Mouse (Mus musculus): ENCODE data around the gene Casd1. TPM values are rescaled to one million over a fixed set of nuclear protein-coding genes. Genes with fewer than 3 reads are reported as not detected.
A peak's percentile ranks its signal among the peaks of the same experiment; 100 is the strongest.

The Casd1 gene
- total RNA-seq (2015; ENCODE audit: low replicate concordance) (6.1 and 7.5 TPM in 2 replicates), total RNA-seq (2017; ENCODE audit: low replicate concordance) (6.0 and 7.3 TPM in 2 replicates)

- peak; percentile 74 for ATAC-seq (replicated peaks; ENCODE audit: low FRiP score, poor library complexity, severe bottlenecking)
Observed at GRCm38 (mm10) chr6:4600658-4601296, at the start of gene Casd1. Casd1 (plus strand) TSS chr6:4600839.

- ATAC-seq (replicated peaks; ENCODE audit: low FRiP score, poor library complexity, severe bottlenecking) = no peak
Observed at GRCm38 (mm10) chr6:4555366-4555765, 45.3 kb upstream of the Casd1 start.

- ATAC-seq (replicated peaks; ENCODE audit: low FRiP score, poor library complexity, severe bottlenecking) = no peak
Observed at GRCm38 (mm10) chr6:4557086-4557485, 43.6 kb upstream of the Casd1 start.

- no peak for ATAC-seq (replicated peaks; ENCODE audit: low FRiP score, poor library complexity, severe bottlenecking)
Observed at GRCm38 (mm10) chr6:4557678-4558077, 43.0 kb upstream of the Casd1 start.

DNA sequence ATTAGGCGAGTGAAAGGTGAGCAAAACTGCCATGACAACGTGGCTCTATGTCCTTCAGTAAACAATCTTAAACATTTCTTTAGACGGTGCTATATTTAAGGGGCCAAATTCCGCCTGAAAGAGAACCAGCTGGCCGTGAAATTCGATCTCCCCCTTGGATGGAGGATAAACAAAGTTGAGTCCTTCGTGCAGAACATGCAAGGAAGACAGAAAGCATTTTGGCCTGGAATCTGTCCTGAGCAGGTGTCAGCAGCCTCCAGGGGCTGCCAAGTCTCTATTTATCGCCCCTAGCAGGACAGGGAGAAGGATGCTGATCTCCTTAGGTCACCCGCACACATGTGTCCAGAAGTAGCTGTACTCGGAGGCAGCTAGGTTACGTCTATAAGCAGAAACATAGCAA is 39.5 kb upstream of the Casd1 start:
- no peak for ATAC-seq (replicated peaks; ENCODE audit: low FRiP score, poor library complexity, severe bottlenecking)

DNA sequence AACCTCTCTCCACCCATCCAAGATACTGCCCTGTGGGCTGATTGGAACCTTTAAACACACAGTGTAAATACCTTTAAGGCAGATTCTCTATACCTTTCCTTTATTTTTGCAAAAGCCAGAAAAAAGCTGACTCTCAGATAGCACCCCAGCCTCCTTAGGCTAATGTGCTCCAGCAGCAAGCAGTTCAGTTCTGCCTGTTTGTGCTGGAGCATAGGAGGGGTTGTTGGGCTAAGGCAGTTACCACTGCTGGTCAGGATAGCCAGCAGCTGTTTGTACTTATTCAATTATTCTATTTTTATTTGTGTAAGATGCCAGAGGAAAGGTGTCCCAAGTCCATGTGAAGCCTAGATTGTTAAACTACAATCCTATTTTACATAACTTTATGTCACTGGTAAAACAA is 39.0 kb upstream of the Casd1 start:
- ATAC-seq (replicated peaks; ENCODE audit: low FRiP score, poor library complexity, severe bottlenecking) = no peak

DNA sequence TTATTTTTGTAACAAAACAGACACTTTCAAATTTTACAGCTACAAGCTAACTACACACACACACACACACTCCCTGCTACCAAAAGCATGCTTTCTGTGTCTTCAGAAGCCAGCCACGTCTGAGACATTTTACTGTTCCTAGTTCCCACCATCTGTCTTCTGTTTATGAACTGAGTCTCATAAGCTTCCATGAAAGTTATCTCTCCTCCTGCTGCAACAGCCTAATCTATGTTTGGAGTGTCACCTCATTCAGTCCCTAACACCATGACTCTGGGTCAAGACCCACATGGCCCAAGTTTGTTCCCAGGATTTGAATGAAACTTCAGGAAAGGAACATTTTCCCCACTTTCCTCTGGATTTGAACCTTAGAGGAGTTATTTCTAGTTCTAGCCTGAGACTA is 38.2 kb upstream of the Casd1 start:
- ATAC-seq (replicated peaks; ENCODE audit: low FRiP score, poor library complexity, severe bottlenecking) = no peak

DNA sequence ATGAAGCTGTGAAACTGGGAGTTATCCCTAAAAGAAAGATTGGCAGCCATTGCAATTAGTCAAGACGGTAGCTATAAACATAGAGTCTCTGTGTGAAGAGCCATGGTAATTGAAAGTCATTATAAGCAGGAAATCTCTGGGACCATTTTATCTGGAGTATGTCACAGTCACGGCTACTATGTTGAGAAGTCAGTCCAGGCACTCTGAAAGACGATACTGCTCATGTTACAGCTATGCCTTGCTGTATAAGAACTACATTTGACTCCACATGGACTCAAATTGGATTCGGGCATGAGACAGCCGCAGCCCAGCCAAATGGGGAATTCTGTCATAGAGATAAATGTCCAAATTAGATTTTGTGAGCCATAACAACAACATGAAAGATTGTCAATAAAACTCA is 37.2 kb upstream of the Casd1 start:
- ATAC-seq (replicated peaks; ENCODE audit: low FRiP score, poor library complexity, severe bottlenecking) = no peak

- no peak for ATAC-seq (replicated peaks; ENCODE audit: low FRiP score, poor library complexity, severe bottlenecking)
Observed at GRCm38 (mm10) chr6:4570412-4570811, 30.2 kb upstream of the Casd1 start.

- ATAC-seq (replicated peaks; ENCODE audit: low FRiP score, poor library complexity, severe bottlenecking) = no peak
Observed at GRCm38 (mm10) chr6:4577756-4578155, 22.9 kb upstream of the Casd1 start.

GRCm38 (mm10) chr6:4578343-4578742 is 22.3 kb upstream of the Casd1 start:
- no peak for ATAC-seq (replicated peaks; ENCODE audit: low FRiP score, poor library complexity, severe bottlenecking)

DNA sequence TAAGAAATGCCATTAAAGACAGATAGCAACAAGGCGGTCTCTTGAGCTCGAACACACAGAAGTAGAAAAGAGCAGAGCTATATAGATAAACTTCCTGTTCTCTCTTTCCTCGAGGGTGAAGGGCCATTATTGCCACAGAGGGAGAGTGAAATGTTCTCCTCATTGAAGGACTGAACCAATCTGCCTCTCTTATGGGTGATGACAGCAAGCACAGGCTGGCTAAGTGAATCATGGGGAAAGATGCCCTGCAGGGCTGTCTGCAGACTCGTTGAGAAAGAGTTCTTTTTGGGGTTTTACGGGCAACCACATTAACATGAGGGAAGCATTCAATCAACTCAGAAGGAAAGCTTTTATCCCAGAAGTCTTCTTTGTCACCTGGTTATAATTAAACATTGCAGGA is 21.0 kb upstream of the Casd1 start:
- no peak for ATAC-seq (replicated peaks; ENCODE audit: low FRiP score, poor library complexity, severe bottlenecking)

GRCm38 (mm10) chr6:4583485-4583884 is 17.2 kb upstream of the Casd1 start:
- ATAC-seq (replicated peaks; ENCODE audit: low FRiP score, poor library complexity, severe bottlenecking) = no peak

GRCm38 (mm10) chr6:4587946-4588345 is 12.7 kb upstream of the Casd1 start:
- ATAC-seq (replicated peaks; ENCODE audit: low FRiP score, poor library complexity, severe bottlenecking) = no peak

DNA sequence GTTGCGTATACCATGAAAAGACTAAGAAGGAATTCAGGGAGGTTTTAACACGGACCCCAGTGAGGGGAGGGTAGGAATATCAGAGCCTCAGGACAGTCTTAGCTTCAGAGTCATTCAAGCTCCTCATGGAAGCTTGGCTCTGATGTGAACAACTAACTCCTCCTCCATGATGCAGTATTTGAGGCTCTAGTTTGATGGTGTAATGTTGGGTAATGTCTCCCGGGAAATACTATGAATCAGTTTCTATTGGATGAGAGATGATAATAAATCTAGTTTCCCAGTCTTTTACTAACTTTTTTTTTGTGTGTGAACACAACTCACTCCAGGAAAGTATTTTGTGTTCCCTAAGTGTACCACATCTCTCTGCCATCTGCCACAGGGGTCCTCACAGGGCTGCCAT is 11.9 kb upstream of the Casd1 start:
- ATAC-seq (replicated peaks; ENCODE audit: low FRiP score, poor library complexity, severe bottlenecking) = no peak

DNA sequence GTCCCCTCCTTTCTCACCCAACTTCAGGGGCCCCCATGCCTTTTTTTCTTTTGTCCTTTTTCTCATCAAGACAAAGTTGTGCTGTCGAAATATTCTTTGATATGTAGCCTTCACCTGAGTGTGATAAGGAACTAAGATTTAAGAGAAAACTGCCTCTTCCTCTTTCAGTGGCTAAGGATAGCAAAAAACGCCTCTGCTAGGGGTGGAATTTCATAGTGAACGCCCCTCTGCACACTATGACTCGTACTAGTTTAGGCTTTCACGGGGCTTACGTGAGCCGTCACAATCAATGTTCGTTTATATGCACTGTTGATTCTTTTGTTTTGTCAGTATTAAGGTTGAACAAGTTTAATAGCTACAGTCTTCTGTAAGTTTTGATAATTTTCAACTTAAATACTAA is 10.6 kb upstream of the Casd1 start:
- ATAC-seq (replicated peaks; ENCODE audit: low FRiP score, poor library complexity, severe bottlenecking) = no peak

DNA sequence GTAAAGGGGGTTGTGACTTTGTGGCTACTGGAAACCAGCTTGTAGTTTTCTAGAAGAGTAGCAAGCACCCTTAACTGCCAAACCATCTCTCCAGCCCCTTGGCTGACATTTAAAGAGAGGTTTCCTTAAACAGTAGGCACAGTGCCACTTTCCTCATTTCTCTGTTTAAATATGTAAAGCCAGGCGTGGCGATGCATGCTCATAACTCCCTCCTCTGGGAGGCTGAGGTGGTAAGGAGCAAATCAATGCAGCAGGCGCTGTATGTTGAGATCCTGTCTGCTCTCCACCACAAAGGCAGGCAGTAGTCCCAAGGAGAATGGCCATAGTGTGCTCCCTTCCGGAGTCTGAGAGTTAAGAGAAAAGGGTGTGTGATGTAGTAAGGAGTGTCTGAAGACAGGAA is 2.9 kb upstream of the Casd1 start:
- no peak for ATAC-seq (replicated peaks; ENCODE audit: low FRiP score, poor library complexity, severe bottlenecking)

DNA sequence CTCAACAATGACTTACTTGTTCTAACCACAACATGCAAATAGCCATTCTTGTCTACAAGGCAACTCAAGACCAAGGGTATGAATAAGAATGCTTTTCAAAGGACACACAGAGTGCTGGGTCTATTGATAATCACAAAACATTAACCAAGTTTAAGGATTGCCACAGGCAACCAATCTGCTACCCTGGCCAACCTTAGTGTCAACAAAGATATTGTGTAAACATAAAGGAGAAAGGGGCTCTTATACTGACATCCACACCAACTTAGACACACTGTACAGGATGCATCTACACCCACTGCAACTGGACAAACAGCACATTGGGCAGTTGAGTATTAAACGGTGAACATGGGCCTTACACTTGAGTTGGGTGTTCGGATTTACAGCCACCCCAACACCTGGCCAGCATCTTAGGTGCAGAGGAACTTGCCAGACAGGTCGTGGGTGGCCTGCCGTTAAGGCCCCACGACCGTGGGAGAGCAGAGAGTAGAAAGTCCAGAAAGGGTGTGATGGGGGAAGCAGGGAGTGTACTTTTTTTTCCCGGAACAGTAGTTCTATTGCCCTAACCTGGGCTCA is 468 bp upstream of the Casd1 start:
- no peak for ATAC-seq (replicated peaks; ENCODE audit: low FRiP score, poor library complexity, severe bottlenecking)

DNA sequence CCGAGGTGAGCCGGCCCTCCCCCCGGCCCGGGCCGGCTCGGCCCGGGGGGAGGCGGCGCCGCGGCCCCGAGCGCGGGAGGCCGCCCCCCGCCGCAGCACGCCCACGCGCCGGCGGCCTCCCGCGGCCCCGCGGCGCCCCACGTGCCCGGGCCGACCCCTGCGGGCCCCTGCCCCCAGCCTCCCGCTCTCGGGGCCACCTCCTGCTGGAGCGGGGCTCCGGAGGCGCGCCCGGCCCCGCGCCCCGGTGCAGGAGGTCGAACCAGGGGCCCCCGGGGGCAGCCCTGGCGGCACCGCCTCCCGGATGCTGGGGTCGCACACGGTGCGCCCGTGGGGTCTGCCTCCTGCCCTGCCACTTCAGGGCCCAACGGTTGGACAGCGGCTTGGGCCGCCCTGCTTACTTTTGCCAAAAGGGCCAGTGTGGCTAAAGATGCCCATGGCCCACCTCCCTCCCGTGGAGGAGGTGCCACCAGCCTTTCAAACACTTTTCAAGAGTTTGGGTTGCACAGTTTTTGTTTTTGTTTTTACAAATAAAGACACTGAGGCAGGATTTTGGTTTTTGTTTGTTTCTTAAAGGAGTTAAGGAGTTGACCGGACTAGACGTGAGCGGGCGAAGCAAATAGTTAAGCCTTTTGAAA is 775 bp downstream of the Casd1 start:
- no peak for ATAC-seq (replicated peaks; ENCODE audit: low FRiP score, poor library complexity, severe bottlenecking)

DNA sequence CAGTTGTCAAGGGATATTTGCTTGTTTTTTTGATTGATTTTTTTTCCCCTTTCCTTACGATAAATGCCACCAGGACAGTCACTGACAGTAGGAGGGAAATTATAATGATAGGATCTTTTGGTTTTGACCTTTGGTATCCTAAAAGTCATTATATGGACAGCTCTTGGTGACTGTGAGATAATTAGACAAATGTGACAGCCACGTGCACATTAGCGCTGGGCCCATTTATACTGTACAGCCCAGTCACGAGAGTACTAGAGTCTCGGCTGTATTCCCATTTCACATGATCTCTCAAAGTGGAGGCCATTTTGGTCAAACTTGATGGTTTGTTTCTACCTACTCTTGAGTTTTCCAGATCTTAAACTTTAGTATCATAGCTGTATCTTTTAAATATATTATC is 1.4 kb downstream of the Casd1 start:
- no peak for ATAC-seq (replicated peaks; ENCODE audit: low FRiP score, poor library complexity, severe bottlenecking)

- no peak for ATAC-seq (replicated peaks; ENCODE audit: low FRiP score, poor library complexity, severe bottlenecking)
Observed at GRCm38 (mm10) chr6:4606394-4606793, 5.8 kb downstream of the Casd1 start.

Data from erythroid progenitor cell, adult 5-6 weeks (primary cell).